Mouse (Mus musculus) forebrain, embryonic 15.5 days (tissue): ENCODE measurements around the gene Katnb1. TPM values are rescaled to one million over a fixed set of nuclear protein-coding genes. Genes with fewer than 3 reads are reported as not detected.
A peak's percentile ranks its signal among the peaks of the same experiment; 100 is the strongest.

Experiments used
- ATAC-seq: fragments of 200-750 bp; cut with Nextera tagmentation; replicated peaks from 2 replicates; pipeline ENCODE4 v1.8.0; 2017; ENCODE audit warnings: mild to moderate bottlenecking, moderate TSS enrichment, moderate library complexity
- H3K27ac ChIP-seq: fragments of 300-500 bp; sonication (generic); replicated peaks from 2 replicates; pipeline ENCODE4 v1.5.1; 2015; ENCODE audit warnings: mild to moderate bottlenecking, inconsistent platforms
- H3K27me3 ChIP-seq: fragments of 300-500 bp; sonication (generic); 2 replicates; pipeline ENCODE4 v1.6.1; 2015; ENCODE audit warnings: inconsistent platforms
- H3K36me3 ChIP-seq: fragments of 300-500 bp; sonication (generic); 2 replicates; pipeline ENCODE4 v1.6.1; 2015; ENCODE audit warnings: mild to moderate bottlenecking, inconsistent platforms
- H3K4me1 ChIP-seq: fragments of 300-500 bp; sonication (generic); 2 replicates; pipeline ENCODE4 v1.6.1; 2015; ENCODE audit warnings: inconsistent platforms
- H3K4me2 ChIP-seq: fragments of 300-500 bp; sonication (generic); replicated peaks from 2 replicates; pipeline ENCODE4 v1.6.1; 2015; ENCODE audit warnings: mild to moderate bottlenecking, inconsistent platforms
- H3K4me3 ChIP-seq: fragments of 300-500 bp; sonication (generic); 2 replicates; pipeline ENCODE4 v1.5.1; 2015; ENCODE audit warnings: mild to moderate bottlenecking, inconsistent platforms
- H3K9ac ChIP-seq: fragments of 300-500 bp; sonication (generic); replicated peaks from 2 replicates; pipeline ENCODE4 v1.6.1; 2015; ENCODE audit warnings: mild to moderate bottlenecking, inconsistent platforms
- H3K9me3 ChIP-seq: fragments of 300-500 bp; sonication (generic); 2 replicates; pipeline ENCODE4 v1.6.1; 2016; ENCODE audit warnings: inconsistent platforms
- WGBS: fragments of 180-500 bp; shearing (Covaris S2); methylation state at CpG from one replicate; pipeline ENCODE4 v1.1.7; 2015; ENCODE audit warnings: mixed read lengths; 5-methylcytosine and 5-hydroxymethylcytosine counted together
- polyA plus RNA-seq: library from polyadenylated mRNA; unstranded; fragments of >200 nt; fragmentation: Nextera tagmentation; extraction: Ambion mirVana; gene quantifications from 2 replicates; pipeline ENCODE4 v1.2.1, GENCODE M21; 2015

The Katnb1 gene
- polyA plus RNA-seq, 1 experiment from 2014 or later = 41.8 TPM

GRCm38 (mm10) chr8:95142985-95143804 is 62.2 kb downstream of the Katnb1 start:
- 10% methylated on average over 17 of the region's 17 CpGs for WGBS
- H3K4me2 ChIP-seq = peak overlapping the region; percentile 83
- peak overlapping the region; percentile 70 for H3K27ac ChIP-seq
- peak overlapping the region; percentile 76 for H3K9ac ChIP-seq
- ATAC-seq = peak; percentile 24
- H3K9me3 ChIP-seq = no peaks in the 10 kb centered on the region
- peaks cover 33% of the 10 kb centered on the region for H3K4me1 ChIP-seq
- H3K4me3 ChIP-seq = peak overlapping the region; percentile 74
- H3K27me3 ChIP-seq = 0 out of 2 replicates have a peak, but pooled peaks cover under 1% of the 10 kb centered on the region
- H3K36me3 ChIP-seq = no peaks in the 10 kb centered on the region

DNA sequence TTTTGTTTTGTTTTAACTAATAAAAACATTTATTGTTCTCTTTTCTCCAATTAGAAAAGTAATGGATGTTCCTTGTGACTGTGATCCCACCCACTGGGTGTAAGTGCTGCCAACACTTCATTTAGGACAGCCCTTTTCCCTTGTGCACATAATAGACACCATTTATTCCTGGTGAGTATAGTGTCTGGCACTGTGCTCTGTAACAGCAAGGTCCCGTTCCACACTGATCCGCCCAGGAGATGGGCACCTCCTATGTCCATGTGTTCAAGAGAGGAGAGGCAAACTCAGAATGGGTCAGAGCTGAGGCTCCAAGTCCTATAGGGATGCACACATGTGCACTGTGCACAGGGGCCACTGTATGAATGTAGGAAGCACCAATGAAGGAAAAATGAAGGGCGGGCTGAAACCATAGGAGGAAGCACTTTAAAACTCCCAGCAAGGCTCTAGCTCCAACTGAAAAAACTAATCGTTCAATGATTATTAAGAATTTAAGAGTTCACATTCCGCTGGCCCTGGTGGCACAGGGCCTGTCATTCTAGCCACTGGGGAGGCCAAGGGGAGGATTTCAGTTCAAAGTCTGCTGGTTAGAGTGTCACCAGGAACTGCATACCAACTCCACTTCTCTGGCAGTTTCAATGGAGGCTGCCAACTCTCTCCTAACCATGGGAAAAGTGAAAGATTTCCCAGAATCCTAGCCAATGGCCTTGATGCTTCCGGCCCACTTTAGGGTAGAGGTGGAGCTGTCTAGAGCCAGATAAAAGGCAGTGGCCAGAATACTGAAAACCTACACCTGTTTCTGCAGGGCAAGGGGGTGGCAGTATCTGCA is 63.0 kb downstream of the Katnb1 start:
- Histone ChIP-seq H3K4me1 (peaks cover 28% of the 10 kb centered on the region), H3K27me3 (no peaks in the 10 kb centered on the region), H3K9me3 (no peaks in the 10 kb centered on the region), H3K9ac (no peak overlapping the region), H3K4me2 (no peak overlapping the region), H3K36me3 (no peaks in the 10 kb centered on the region), H3K27ac (peak overlapping the region; percentile 70; the same call in 1 of the 2 replicates), H3K4me3 (no peak overlapping the region)
- WGBS = 57% methylated on average over 6 of the region's 6 CpGs
- no peak for ATAC-seq

- 55% methylated on average over 2 of the region's 2 CpGs for WGBS
- no peak for ATAC-seq
- H3K4me3 ChIP-seq = no peak overlapping the region
- H3K27ac ChIP-seq = no peak overlapping the region
- peaks cover 28% of the 10 kb centered on the region for H3K4me1 ChIP-seq
- no peaks in the 10 kb centered on the region for H3K27me3 ChIP-seq
- no peaks in the 10 kb centered on the region for H3K36me3 ChIP-seq
- no peak overlapping the region for H3K9ac ChIP-seq
- no peak overlapping the region for H3K4me2 ChIP-seq
- no peaks in the 10 kb centered on the region for H3K9me3 ChIP-seq
Measured at GRCm38 (mm10) chr8:95144631-95145015, 63.6 kb downstream of the Katnb1 start.

DNA sequence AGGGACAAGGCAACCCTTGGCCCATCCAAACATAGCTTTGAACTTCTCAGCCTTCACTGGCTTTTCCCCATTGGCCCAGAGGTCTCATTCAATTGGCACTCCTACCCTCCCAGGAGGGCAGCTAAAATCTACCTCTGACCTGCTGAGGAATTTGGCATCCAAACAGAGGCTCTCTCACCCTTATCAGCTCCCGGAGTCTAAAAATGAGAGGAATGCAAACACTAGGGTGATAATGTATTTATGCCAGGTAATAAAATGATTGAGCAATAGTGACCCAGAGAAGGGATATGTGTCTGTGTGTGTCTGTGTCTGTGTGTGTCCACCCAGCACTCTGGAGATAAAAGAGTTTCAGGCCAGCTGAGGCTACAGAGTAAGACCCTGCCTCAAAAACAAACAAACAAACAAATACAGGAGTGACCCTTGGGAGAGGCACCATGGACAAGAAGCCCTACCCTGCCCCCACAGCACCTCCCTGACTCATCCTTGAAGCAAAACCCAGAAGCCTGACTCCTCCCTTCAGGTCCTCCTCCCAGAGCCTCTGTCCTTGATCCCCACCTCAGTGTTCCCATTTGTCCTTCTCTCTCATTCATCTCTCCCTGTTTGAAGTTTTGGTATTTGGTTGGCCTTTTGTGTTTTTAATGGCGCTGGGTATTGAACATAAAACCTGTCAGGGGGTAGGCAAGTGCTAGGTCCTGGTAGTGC is 65.2 kb downstream of the Katnb1 start:
- H3K27ac ChIP-seq = no peak overlapping the region
- H3K4me3 ChIP-seq = no peak overlapping the region
- H3K27me3 ChIP-seq = no peaks in the 10 kb centered on the region
- H3K36me3 ChIP-seq = no peaks in the 10 kb centered on the region
- no peak overlapping the region for H3K9ac ChIP-seq
- 89% methylated on average over 2 of the region's 2 CpGs for WGBS
- no peaks in the 10 kb centered on the region for H3K9me3 ChIP-seq
- H3K4me1 ChIP-seq = peaks cover 24% of the 10 kb centered on the region
- no peak for ATAC-seq
- H3K4me2 ChIP-seq = no peak overlapping the region

GRCm38 (mm10) chr8:95146846-95147245 is 65.9 kb downstream of the Katnb1 start:
- H3K9me3 ChIP-seq = no peaks in the 10 kb centered on the region
- 90% methylated on average over 5 of the region's 5 CpGs for WGBS
- ATAC-seq = no peak

DNA sequence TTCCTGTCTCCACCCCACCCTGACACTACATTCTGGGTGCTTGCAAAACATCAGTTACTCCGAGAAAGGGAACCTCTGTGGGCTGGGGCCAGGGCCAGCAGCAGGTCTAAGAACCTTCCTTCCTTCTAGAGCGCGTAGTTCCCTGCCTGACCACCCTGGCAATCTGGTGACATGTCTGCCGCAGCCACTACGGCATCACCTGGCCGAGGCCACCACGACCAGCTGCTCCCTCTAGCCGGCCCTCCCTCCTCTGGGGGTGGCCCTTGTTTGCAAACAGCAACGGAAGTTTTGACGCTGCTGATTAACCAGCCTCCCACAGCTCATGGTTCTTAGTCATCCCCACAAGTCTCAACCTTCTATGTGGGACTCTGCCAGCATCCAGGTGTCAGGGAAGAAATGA is 68.4 kb downstream of the Katnb1 start:
- 48% methylated on average over 10 of the region's 10 CpGs for WGBS
- no peak overlapping the region for H3K9ac ChIP-seq
- H3K4me3 ChIP-seq = no peak overlapping the region
- H3K27ac ChIP-seq = no peak overlapping the region
- H3K9me3 ChIP-seq = no peaks in the 10 kb centered on the region
- no peaks in the 10 kb centered on the region for H3K4me1 ChIP-seq
- no peak for ATAC-seq
- H3K27me3 ChIP-seq = no peaks in the 10 kb centered on the region
- no peaks in the 10 kb centered on the region for H3K36me3 ChIP-seq
- H3K4me2 ChIP-seq = no peak overlapping the region

More at GRCm38 (mm10) chr8:95146846-95147245, 65.9 kb downstream of the Katnb1 start:
- H3K4me1 ChIP-seq = peaks cover 18% of the 10 kb centered on the region
- no peaks in the 10 kb centered on the region for H3K27me3 ChIP-seq
- no peak overlapping the region for H3K27ac ChIP-seq
- no peak overlapping the region for H3K4me2 ChIP-seq
- H3K36me3 ChIP-seq = no peaks in the 10 kb centered on the region
- H3K4me3 ChIP-seq = no peak overlapping the region
- H3K9ac ChIP-seq = no peak overlapping the region

GRCm38 (mm10) chr8:95150608-95151007 is 69.6 kb downstream of the Katnb1 start:
- no peaks in the 10 kb centered on the region for H3K27me3 ChIP-seq
- H3K4me2 ChIP-seq = no peak overlapping the region
- no peak overlapping the region for H3K27ac ChIP-seq
- H3K36me3 ChIP-seq = no peaks in the 10 kb centered on the region
- no peak overlapping the region for H3K9ac ChIP-seq
- 89% methylated on average over 3 of the region's 3 CpGs for WGBS
- H3K4me3 ChIP-seq = no peak overlapping the region
- no peak for ATAC-seq
- no peaks in the 10 kb centered on the region for H3K9me3 ChIP-seq
- H3K4me1 ChIP-seq = no peaks in the 10 kb centered on the region

Other genes starting within 250 kb of the Katnb1 start
- gene Coq9, start 242.9 kb upstream of the Katnb1 start, polyA plus RNA-seq = 57.2 and 59.6 TPM in 2 replicates
- 144 and 145 TPM in 2 replicates for gene Ciapin1, start 242.8 kb upstream of the Katnb1 start, polyA plus RNA-seq
- 150 and 153 TPM in 2 replicates for gene Polr2c, start 223.7 kb upstream of the Katnb1 start, polyA plus RNA-seq
- 63.6 and 69.2 TPM in 2 replicates for gene Dok4, start 204.9 kb upstream of the Katnb1 start, polyA plus RNA-seq
- 5.4 and 5.6 TPM in 2 replicates for gene Ccdc102a, start 163.1 kb upstream of the Katnb1 start, polyA plus RNA-seq
- 0.27 TPM in 1 of 2 replicates, not detected in the other for gene Adgrg5, start 157.5 kb upstream of the Katnb1 start, polyA plus RNA-seq
- 135 and 140 TPM in 2 replicates for gene Adgrg1, start 106.4 kb upstream of the Katnb1 start, polyA plus RNA-seq
- 1.0 and 1.2 TPM in 2 replicates for gene Adgrg3, start 63.5 kb upstream of the Katnb1 start, polyA plus RNA-seq
- gene Drc7, start 26.1 kb upstream of the Katnb1 start, polyA plus RNA-seq = 0.96 and 1.4 TPM in 2 replicates
- gene Kifc3, start 121.6 kb downstream of the Katnb1 start, polyA plus RNA-seq = 16.0 and 20.7 TPM in 2 replicates
- 0.18 and 0.31 TPM in 2 replicates for gene Cngb1, start 225.4 kb downstream of the Katnb1 start, polyA plus RNA-seq
- 1.3 and 1.4 TPM in 2 replicates for gene Tepp, start 229.4 kb downstream of the Katnb1 start, polyA plus RNA-seq